Mouse (Mus musculus) right cerebral cortex, adult 18-20 months (tissue): ENCODE data around the gene Zfhx2.
"Not testable (repeated sequence)": the region's sequence is repeated elsewhere in the genome, so short reads cannot be mapped to it uniquely, and the experiment has no call there.

Source experiments
- DNase-seq: peaks from one replicate; pipeline ENCODE4 v3.0.0; 2022; ENCODE audit warnings: mixed read lengths

Gene Zfhx2

DNA sequence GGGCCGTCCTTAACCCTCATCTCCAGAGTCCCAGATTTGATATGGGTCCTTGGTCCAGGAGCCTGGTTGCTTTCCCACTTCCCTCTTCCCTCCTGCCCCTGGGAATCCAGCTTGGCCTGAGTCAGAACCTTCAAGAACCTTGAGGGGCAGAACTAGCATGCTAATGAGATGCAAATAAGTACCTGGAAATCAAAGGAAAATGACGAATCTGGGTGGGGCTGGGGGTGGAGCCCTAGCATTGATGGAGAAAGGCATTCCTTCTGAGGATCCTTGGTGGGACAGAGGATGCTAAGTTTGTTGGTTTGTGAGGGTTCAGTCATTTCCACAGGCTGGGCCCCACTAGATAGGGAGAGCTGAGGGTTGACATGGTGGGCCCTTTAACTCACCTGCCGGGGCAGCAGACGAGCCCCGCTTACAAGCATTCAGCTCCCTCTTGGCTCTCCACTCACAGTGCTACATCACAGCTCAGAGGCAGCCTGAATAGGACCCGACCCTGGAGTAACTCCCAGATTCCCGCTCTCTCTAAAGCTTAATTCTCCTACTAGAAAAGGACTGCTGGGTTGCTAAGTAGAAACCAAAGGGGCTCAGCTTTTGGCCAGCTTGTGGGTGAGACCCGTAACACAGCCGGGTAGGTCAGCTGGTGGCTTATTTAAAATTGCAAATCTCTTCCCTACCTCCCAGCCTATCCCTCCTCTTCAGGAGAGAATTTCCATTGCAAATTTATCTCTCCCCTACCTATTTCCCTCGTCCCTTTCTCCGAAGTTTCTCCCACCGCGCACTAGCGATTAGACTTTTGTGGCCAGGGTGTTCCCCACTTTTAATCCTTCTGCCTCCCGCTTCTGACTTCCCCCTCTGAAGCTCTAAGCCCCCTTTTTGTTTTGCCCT is 14.4 kb downstream of the Zfhx2 start:
- DNase-seq, result no peak

DNA sequence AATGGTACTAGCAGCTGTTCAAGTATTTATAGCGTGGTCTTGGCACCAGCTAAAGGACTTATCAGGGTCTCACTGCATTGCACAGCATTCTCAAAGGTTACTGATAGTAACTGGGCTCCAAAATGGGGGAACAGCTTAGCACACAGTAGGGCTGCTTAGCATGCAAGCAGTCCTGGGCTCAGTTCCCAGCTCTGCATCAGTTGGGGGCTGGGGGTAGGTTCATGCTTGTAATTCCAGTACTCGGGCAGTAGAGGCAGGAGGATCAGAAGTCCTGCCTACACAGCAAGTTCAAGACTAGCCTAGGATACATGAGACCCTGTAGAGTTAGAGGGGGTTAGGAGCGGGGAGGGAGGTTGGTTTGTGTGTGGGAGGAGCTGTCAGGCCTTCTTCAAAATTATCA is 15.2 kb downstream of the Zfhx2 start:
- DNase-seq, result no peak

DNA sequence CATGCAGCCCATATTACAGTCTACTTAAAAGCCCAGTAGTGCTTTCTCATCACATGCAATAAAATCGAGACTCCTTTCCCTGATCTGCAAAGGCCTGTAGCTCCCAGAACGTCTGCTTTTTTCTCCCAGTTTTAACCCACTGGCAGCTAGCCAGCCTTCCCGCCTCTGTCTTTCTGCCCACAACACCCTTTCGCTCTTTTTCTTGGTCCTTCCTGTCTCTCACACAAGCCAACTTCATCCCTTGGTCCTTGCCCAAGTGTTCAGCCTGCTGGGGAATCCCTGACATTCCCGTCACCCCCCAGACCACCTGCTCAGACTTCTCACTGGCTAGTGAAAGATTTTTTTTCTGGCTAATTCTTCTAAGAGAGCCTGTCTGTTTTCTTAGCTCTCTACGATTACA is 15.9 kb downstream of the Zfhx2 start:
- DNase-seq, result peak; percentile 80

DNA sequence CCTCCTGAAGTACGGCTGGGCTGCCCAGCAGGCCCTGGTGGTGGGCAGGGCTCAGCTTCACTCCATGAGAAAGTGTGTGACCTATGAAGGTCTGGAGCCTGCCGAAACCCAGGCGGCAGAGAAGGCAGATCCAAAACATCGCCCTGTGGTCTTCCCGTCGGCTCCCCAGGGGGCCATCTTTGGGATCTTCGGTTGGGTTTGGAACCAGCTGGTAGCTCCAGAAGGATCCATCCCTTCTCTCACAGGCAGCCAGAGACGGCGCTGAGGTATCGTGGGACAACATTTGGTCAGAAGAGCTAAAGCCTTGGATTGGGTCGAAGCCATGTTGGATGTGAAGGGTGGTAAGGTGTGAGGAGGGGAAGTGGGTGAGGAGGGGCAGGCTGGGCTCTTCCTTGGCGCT is 17.7 kb downstream of the Zfhx2 start:
- DNase-seq, result no peak

DNA sequence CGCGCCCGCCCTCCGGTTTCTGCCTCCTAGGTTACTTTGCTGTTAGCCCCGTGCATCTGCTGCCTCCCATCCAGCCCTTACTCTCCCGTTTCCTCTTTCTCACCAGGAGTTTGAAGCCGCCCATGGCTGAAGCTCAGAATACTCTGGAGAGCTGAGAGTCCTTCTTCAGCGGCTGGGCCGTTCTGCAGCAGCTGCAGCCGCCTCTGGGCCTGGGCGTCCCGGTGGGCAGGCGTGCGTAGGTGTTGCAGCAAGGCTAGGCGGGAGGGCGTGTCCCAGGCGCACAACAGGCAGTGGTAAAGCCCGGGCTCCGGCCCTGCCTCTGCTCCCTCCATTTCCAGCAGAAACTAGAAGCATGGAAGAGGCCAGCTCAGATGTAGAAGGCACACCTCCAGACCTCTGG is 20.4 kb downstream of the Zfhx2 start:
- DNase-seq, result peak; percentile 63

DNA sequence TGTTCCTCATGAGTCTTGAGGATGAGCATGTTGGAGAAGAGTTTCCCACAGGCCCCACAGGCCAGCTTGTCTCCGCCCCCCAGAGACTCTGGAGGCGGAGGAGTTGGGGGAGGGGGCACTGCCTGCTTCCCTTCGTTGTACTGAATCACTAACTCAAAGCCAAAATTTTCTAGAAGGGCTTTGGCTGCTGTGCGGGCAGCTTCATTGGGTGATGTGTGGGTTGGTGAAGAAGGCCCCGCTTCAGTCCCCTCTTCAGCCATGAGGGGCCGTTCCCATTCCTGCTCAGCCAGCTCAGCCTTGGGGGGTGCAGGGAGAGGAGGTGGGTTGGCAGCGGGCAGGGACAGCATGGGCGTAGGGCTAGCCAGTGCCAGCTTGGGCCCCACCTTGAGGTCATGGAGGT is 26.1 kb downstream of the Zfhx2 start:
- DNase-seq, result peak; percentile 56

DNA sequence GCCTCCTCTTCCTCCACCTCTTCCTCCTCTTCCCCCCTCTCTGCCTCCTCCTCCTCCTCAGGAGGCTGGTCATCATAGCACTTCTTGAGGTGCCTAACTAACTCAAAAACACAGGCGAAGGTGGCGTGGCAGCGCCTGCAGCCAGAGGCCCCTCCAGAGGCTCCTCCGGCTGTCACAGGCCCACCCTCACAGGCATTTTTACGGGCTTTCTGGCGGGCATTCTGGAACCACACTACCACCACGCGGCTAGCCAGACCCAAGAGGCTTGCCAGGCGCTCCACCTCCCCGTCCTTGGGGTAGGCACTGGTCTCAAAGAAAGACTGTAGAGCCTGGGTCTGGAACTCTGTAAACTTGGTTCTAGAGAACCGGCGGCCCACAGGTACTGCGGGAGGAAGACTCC is 26.7 kb downstream of the Zfhx2 start:
- DNase-seq, result no peak

DNA sequence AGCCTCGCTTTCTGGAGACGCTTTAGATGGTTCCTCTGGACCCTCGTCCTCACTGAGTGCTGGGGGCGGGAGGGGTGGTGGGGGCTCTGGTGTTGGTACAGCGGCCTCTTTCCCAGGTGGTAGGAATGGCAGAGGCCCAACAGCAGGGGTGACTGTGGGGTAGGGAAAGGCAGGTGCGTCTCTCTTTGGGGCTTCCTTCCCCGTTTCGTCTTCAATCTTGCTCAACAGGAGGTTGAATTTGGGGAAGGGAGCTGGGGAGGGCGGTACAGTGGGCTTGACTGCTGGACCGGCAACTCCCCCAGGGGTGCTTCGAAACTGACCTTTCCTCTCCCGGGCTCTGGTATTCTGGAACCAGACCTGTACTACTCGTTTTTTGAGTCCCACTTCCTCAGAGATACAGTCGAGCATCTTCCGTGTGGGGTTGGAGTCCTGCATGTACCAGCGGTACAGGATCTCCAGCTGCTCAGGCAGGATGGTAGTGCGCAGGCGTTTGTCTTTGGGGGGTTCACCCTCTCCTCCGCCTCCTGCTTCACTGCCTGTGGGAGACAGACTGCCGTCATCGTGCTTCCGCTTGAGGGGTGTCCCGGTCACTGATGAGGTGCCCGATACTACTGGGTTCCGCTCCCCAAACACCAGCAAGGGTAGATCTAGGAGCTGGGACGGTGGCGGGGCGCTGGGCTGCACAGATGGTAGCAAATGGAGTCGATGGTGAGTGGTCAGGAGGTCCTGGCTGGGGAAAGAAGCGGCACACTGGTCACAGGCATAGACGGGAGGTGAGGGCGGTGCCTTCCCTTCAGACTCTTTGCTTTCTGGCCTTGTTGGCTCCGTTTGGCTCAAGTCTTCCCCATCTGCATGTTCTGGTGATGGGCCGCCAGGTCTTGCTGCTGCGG is 27.4 kb downstream of the Zfhx2 start:
- DNase-seq, result no peak

DNA sequence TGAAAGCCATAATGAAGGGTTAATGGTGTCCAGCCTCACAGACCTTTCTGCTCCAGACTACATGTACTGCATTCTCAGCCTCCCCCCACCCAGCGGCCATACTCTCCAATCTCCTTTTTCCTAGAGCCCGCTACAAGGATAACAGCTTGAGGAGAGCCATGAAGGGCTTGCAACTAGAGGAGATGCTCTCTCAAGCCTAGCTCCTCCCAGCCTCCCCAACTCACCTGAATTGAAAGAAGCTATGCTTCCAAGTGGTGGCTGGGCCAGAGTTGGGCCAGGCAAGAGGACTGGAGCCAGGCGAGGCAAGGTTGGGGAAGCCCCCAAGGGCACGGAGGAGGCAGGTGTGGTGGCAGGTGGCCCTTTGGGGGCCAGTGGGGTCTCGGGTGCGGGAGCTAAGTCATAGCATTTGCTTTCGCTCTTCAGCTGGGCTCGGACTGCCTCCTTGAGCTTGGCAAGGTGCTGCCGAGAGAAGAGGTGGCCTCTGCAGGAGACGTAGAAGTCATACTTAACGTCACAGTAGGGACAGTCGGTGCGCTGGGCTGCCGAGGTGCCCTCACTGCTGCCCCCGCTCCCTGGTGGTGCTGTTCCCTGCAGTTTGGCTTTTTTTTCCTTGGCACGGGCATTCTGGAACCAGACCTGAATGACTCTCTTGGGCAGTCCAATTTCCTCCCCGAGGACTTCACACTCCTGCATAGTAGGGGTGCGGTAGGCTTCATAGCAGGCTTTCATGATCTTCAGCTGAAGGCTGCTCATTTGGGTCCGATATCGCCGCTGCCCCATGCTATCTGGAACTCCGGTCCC is 28.3 kb downstream of the Zfhx2 start:
- no peak for DNase-seq

DNA sequence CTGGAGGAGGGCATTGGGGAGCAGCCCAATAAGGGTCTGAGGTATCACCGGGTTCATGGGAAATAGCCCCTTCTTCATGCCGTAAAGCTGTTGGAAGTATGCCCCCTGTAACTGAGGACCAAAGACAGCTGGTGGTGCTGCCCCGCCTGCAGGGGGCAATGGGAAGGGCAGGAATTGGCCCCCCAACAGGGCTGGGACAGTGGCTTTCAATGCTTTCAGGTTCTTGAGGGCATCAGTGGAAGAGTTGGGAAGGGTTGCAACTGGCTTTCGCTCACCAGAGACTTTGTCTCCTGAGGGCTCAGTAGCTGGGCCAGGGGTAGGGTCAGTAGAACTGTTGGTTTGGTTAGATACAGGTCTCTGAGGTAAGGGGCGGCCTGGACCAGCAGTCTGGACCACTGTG is 29.0 kb downstream of the Zfhx2 start:
- DNase-seq, result no peak

DNA sequence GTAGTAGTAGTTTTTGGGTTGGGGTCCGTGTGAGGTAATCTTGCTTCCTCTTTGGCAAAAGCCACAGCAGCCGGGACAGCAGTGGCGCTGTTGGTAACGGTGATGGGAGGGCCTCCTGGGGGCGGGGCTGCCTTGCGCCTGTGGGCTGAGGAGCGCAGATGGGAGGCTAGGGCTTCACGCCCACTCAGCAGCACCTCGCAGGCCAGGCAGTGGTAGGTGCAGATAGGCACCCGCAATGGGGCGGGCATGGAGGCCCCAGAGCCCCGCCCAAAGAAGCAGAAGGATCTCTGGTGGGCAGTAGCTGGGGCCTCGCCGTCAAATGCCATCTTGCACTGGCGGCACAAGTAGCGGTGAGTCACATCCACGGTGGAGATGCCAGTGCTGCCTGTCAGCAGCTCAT is 29.5 kb downstream of the Zfhx2 start:
- peak; percentile 81 for DNase-seq

DNA sequence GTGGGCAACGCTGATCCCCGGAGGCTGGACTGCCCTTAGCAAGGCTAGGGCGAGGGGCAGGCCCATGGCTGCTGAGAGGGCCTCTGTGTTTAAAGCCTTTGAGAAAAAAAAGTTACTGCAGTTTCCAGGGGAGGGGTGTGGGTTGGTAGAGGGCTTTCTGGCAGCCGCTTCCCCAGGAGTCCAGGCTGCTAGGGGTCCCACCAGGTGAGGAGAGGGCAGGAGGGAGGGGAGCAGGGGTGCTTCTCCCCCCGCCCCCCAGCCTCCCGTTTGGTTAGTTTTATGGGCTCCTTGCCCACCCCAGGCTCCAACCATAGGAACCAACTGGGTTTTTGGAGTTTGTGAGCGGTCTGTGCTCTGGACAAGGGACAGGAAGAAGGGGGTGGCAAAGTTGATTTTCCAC is 30.3 kb downstream of the Zfhx2 start:
- DNase-seq, result no peak

DNA sequence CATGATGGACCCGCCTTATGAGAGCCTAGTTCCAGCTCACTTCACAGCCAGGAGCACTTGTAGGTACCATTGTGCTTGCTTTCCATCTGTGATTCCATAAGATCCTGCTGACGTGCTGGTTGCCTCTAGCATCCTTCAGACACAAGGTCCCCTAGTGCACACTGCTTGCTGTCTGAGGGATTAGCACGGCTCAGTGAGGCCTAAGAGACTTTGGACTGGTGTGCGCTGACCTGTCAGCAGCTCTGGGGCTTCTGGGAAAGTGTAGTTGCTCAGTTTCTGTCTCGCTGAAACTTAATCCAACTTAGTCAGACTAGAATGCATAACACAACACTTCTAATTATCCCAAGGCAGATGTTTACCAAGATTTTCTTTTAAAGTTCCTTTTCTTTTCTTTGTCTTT is 32.2 kb downstream of the Zfhx2 start:
- DNase-seq, result no peak

DNA sequence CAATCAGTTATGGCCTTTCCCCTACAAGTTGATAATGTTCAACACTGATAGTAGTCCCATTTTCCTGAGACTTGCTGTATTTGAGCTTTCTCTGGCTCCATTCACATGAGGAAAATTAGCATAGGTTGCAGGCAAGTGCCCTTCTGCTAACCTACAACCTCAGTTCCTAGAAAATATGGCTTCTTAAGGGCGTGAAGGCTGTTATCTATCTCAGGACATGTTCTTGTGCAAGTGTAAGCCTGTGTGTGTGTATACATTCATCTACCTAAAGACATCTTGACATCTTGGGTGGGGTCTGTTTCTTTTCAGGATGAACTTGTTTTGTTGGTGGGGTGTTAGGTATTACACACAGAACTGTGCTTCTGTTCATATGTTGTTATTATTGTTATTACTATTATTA is 33.1 kb downstream of the Zfhx2 start:
- DNase-seq, result no peak

DNA sequence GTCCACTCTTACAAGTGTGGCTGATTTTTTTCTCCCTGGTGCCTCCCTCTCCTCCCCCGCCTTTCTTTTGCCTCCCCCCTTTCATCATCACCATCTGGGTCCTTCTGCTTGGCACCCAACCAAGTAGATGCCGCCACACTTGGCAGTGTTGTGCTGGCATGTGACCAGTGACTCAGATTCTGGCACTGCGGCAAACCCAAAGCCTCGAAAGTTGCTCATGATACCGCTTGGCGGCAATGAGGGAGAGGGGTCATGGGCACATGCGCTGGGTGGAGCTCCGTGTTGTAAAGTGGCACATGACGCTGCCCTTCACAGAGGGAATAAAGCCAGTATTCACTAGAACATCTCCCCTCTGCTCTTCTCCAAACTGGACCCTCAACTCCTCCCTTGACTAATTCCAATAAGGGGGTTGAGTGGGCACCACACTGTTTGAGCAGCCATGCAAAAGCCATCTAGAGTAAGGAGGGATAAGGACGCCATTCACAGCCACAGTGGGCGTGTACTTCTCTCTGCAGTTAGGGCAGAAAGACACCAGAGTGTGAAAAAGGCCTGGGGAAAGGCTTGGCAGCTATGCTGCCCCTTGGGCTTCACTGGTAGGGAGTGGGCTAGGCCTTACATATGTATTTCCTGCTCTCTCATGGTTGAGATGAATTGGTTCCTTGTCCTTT is 36.8 kb downstream of the Zfhx2 start:
- peak; percentile 91 for DNase-seq

DNA sequence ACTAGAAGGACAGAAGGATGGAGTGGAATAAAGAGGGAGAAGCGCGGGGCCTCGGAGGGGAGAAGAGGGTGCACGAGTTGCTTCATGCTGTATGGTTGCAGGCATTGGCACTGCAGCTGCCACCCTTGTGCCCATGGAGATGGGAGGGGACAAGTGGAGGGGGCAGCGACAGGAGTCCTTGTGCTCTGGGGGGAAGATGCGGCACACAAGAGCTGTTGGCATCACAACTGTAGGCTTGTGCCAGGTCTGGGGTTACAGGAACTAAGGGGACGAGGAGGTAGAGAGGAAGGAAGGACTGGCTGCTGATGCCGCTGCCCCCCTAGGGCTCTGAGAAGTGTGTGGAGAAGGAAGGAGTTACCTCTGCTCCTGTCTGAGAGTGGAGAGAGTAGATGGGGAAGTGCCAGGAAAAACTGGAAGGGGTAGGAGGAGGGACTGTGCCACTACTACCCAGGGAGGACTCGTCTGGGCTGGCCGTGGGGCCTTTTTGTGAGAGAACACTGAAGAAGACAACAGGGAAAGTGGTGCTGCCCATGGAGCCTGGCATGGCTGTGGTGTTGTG is 37.9 kb downstream of the Zfhx2 start:
- peak; percentile 58 for DNase-seq

DNA sequence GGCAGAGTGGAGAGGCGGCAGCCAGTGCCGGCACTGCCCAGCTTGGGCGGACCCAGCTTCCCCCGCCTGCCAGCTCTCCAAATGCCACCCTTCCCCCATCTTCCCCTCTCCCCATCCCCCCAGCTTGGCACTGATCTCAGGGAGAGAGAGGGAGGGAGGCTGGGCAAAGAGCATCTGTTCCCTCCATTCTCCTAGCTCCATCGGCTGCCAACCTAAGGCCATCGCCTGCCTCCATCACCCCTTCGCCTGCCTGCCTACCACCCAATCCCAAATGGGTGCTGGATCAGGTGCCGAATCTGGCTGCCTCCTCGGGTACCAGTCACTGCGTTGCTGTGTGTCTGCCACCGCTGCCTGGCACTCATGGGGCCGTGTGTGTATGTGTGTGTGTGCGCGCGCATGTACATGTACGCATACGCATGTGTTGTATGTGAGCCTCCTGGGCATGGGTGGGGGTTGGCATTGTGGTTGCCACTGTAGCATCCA is 38.4 kb downstream of the Zfhx2 start:
- DNase-seq, result peak; percentile 86

DNA sequence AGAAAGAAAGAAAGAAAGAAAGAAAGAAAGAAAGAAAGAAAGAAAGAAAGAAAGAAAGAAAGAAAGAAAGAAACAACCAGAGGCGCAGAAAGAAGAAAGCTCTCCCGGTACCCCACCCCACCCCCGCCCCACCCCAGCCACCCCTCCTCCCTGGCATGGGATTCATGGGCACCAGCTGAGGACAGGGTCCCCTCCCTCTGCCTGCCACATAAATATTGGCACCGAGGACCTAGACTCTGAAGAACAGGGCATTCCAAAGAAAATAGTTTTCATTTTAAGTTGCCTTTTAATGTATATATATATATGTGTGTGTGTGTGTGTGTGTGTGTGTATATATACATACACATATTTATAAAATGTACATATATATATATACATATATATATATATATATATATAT is 39.1 kb downstream of the Zfhx2 start:
- no peak for DNase-seq

DNA sequence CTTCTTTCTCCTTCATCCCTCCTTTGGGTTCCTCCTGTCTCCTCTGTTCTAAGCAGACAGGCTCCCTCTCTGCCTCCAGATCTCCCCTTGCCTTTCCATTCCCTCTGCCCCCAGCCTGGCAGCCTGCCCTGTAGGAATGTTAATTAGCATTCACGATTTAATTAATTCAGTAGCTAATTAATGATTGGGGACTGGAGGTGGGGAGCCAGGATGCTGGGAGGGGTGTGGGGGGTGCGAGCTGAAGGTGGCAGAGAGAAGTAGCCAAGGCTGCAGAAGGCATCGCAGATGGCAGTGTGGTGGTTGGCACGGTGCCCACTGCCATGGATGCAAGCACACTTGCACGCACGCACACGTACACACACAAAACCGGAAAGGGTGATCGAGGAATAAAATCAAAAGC is 39.6 kb downstream of the Zfhx2 start:
- peak; percentile 79 for DNase-seq

DNA sequence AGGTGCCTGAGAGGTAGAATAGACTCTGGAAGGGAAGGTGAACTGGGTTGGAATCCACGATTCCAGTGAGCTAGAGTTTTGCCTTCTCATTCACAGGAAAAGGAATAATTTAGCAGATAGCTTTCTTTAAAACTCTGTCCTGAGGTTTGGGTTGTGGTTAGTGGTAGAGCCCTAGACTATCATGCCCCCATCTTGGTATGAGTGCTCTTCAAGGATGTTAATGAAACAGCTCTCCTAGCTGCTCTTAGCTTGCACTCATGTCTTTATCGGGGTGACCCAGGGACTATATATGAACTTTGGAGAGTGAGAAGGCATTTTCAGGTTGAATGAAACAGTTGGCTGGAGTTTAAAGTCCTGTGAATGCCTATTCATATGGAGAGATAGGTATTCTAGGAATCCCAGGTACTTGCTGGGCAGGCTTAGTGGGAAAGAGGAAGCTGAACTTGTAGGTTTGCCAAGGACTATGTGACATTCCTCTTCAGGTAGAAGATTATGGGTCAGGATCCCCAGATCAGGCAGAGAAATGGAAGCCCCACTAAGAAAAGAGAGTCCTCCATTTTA is 44.1 kb downstream of the Zfhx2 start:
- DNase-seq, result no peak

DNA sequence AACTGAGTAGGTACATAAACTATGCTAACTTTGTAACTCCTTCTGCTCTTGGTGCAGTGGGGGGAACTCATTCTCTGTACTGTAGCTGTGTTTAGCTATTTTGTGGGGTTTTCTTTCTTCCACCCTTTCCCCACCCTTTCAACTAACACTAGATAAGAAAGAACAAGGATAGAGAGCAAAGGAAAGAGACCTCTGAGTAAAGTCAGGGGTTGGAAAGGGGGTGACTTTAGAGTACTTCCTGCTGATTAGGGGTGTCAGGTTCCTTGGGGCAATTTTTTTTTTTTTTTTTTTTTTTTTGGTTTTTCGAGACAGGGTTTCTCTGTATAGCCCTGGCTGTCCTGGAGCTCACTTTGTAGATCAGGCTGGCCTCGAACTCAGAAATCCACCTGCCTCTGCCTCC is 48.4 kb downstream of the Zfhx2 start:
- not testable (repeated sequence) for DNase-seq
